Mouse (Mus musculus) hindbrain, embryonic 15.5 days (tissue): Measurements from ENCODE around the gene Gm28043. TPM values are rescaled to one million over a fixed set of nuclear protein-coding genes. Genes with fewer than 3 reads are reported as not detected.
A peak's percentile ranks its signal among the peaks of the same experiment; 100 is the strongest.

Source experiments
- ATAC-seq: fragments of 200-750 bp; cut with Nextera tagmentation; 2 replicates; pipeline ENCODE4 v1.8.0; 2017; ENCODE audit warnings: low read depth, moderate number of reproducible peaks, moderate TSS enrichment; ENCODE audit not compliant: low FRiP score
- H3K27ac ChIP-seq: fragments of 300-500 bp; sonication (generic); replicated peaks from 2 replicates; pipeline ENCODE4 v1.5.1; 2015; ENCODE audit warnings: mild to moderate bottlenecking, inconsistent platforms
- H3K27me3 ChIP-seq: fragments of 300-500 bp; sonication (generic); 2 replicates; pipeline ENCODE4 v1.6.1; 2015; ENCODE audit warnings: control low read depth, inconsistent platforms
- H3K36me3 ChIP-seq: fragments of 300-500 bp; sonication (generic); 2 replicates; pipeline ENCODE4 v1.6.1; 2015; ENCODE audit warnings: control low read depth, inconsistent platforms
- H3K4me1 ChIP-seq: fragments of 300-500 bp; sonication (generic); replicated peaks from 2 replicates; pipeline ENCODE4 v1.6.1; 2015; ENCODE audit warnings: control low read depth, inconsistent platforms
- H3K4me2 ChIP-seq: fragments of 300-500 bp; sonication (generic); 2 replicates; pipeline ENCODE4 v1.6.1; 2015; ENCODE audit warnings: moderate library complexity, mild to moderate bottlenecking, inconsistent platforms
- H3K4me3 ChIP-seq: fragments of 300-500 bp; sonication (generic); 2 replicates; pipeline ENCODE4 v1.5.1; 2015; ENCODE audit warnings: mild to moderate bottlenecking, inconsistent platforms
- H3K9ac ChIP-seq: fragments of 300-500 bp; sonication (generic); 2 replicates; pipeline ENCODE4 v1.6.1; 2015; ENCODE audit warnings: inconsistent platforms
- H3K9me3 ChIP-seq: fragments of 300-500 bp; sonication (generic); 2 replicates; pipeline ENCODE4 v1.6.1; 2016; ENCODE audit warnings: control low read depth, inconsistent platforms
- WGBS: fragments of 180-500 bp; shearing (Covaris S2); methylation state at CpG from one replicate; pipeline ENCODE4 v1.1.7; 2015; 5-methylcytosine and 5-hydroxymethylcytosine counted together
- polyA plus RNA-seq: library from polyadenylated mRNA; unstranded; fragments of >200 nt; fragmentation: Nextera tagmentation; extraction: Ambion mirVana; gene quantifications from 2 replicates; pipeline ENCODE4 v1.2.1, GENCODE M21; 2015

Gene Gm28043
- polyA plus RNA-seq, 1 experiment from 2014 or later = 3.3 TPM

GRCm38 (mm10) chr17:29719628-29720575 is 105.2 kb downstream of the Gm28043 start:
- 67% methylated on average over 13 of the region's 13 CpGs for WGBS
- H3K4me3 ChIP-seq = no peak overlapping the region
- no peaks in the 10 kb centered on the region for H3K27me3 ChIP-seq
- no peaks in the 10 kb centered on the region for H3K36me3 ChIP-seq
- no peak overlapping the region for H3K4me2 ChIP-seq
- peaks cover 12% of the 10 kb centered on the region for H3K4me1 ChIP-seq
- H3K27ac ChIP-seq = no peak overlapping the region; the same call in 1 of the 2 replicates
- ATAC-seq = no peak
- no peaks in the 10 kb centered on the region for H3K9me3 ChIP-seq
- no peak overlapping the region for H3K9ac ChIP-seq

- no peak for ATAC-seq
- Histone ChIP-seq H3K4me2 (no peak overlapping the region), H3K27ac (no peak overlapping the region), H3K9ac (no peak overlapping the region), H3K36me3 (no peaks in the 10 kb centered on the region), H3K4me1 (peaks cover 11% of the 10 kb centered on the region), H3K9me3 (no peaks in the 10 kb centered on the region), H3K27me3 (no peaks in the 10 kb centered on the region), H3K4me3 (no peak overlapping the region)
- 71% methylated on average over 11 of the region's 11 CpGs for WGBS
Measured at GRCm38 (mm10) chr17:29720755-29721365, 106.2 kb downstream of the Gm28043 start.

- Histone ChIP-seq H3K4me3 (no peak overlapping the region), H3K4me1 (no peaks in the 10 kb centered on the region), H3K36me3 (no peaks in the 10 kb centered on the region), H3K9me3 (no peaks in the 10 kb centered on the region), H3K27me3 (no peaks in the 10 kb centered on the region), H3K4me2 (no peak overlapping the region), H3K27ac (peak overlapping the region; percentile 0; the same call in 1 of the 2 replicates), H3K9ac (no peak overlapping the region)
- ATAC-seq = peak; percentile 77
- 55% methylated on average over 6 of the region's 6 CpGs for WGBS
Measured at GRCm38 (mm10) chr17:29724610-29725009, 109.9 kb downstream of the Gm28043 start.

- H3K27me3 ChIP-seq = no peaks in the 10 kb centered on the region
Measured at GRCm38 (mm10) chr17:29725027-29725620, 110.4 kb downstream of the Gm28043 start.

GRCm38 (mm10) chr17:29728082-29728481 is 113.4 kb downstream of the Gm28043 start:
- H3K4me1 ChIP-seq = peaks cover 26% of the 10 kb centered on the region
- ATAC-seq = no peak
- no peaks in the 10 kb centered on the region for H3K36me3 ChIP-seq
- H3K27ac ChIP-seq = no peak overlapping the region
- H3K9me3 ChIP-seq = no peaks in the 10 kb centered on the region
- H3K9ac ChIP-seq = no peak overlapping the region
- H3K27me3 ChIP-seq = no peaks in the 10 kb centered on the region
- H3K4me3 ChIP-seq = no peak overlapping the region
- no peak overlapping the region for H3K4me2 ChIP-seq
- WGBS = 59% methylated on average over 8 of the region's 8 CpGs

More at GRCm38 (mm10) chr17:29725027-29725620, 110.4 kb downstream of the Gm28043 start:
- WGBS = 64% methylated on average over 6 of the region's 6 CpGs
- no peak overlapping the region for H3K4me2 ChIP-seq
- H3K4me3 ChIP-seq = no peak overlapping the region
- H3K9me3 ChIP-seq = no peaks in the 10 kb centered on the region
- H3K36me3 ChIP-seq = no peaks in the 10 kb centered on the region
- peaks cover 2% of the 10 kb centered on the region for H3K4me1 ChIP-seq
- H3K27ac ChIP-seq = peak overlapping the region; percentile 0; the same call in 1 of the 2 replicates
- no peak for ATAC-seq
- H3K9ac ChIP-seq = no peak overlapping the region

GRCm38 (mm10) chr17:29730510-29731265 is 116.0 kb downstream of the Gm28043 start:
- Histone ChIP-seq H3K27me3 (no peaks in the 10 kb centered on the region), H3K4me3 (no peak overlapping the region), H3K27ac (peak overlapping the region; percentile 62), H3K36me3 (no peaks in the 10 kb centered on the region), H3K4me1 (peaks cover 27% of the 10 kb centered on the region), H3K9ac (no peak overlapping the region), H3K9me3 (no peaks in the 10 kb centered on the region), H3K4me2 (0 out of 2 replicates have a peak overlapping the region, but pooled peaks have one; percentile 0)
- peak; percentile 67 for ATAC-seq
- WGBS = 22% methylated on average over 13 of the region's 13 CpGs

- peak; percentile 20; the same call in 1 of the 2 replicates for ATAC-seq
- WGBS = 26% methylated on average over 12 of the region's 12 CpGs
- no peak overlapping the region for H3K9ac ChIP-seq
Measured at GRCm38 (mm10) chr17:29731266-29731952, 116.7 kb downstream of the Gm28043 start.

GRCm38 (mm10) chr17:29731953-29732325 is 117.3 kb downstream of the Gm28043 start:
- H3K9ac ChIP-seq = no peak overlapping the region
- H3K36me3 ChIP-seq = no peaks in the 10 kb centered on the region
- H3K27me3 ChIP-seq = no peaks in the 10 kb centered on the region
- H3K4me2 ChIP-seq = no peak overlapping the region
- peak overlapping the region; percentile 62 for H3K27ac ChIP-seq
- H3K9me3 ChIP-seq = no peaks in the 10 kb centered on the region
- no peak for ATAC-seq
- peaks cover 39% of the 10 kb centered on the region for H3K4me1 ChIP-seq
- WGBS = 33% methylated on average over 6 of the region's 6 CpGs
- no peak overlapping the region for H3K4me3 ChIP-seq

More at GRCm38 (mm10) chr17:29731266-29731952, 116.7 kb downstream of the Gm28043 start:
- Histone ChIP-seq H3K4me2 (no peak overlapping the region), H3K36me3 (no peaks in the 10 kb centered on the region), H3K4me1 (peaks cover 34% of the 10 kb centered on the region), H3K4me3 (no peak overlapping the region), H3K27ac (peak overlapping the region; percentile 62), H3K27me3 (no peaks in the 10 kb centered on the region), H3K9me3 (no peaks in the 10 kb centered on the region)

- Histone ChIP-seq H3K4me1 (peaks cover 40% of the 10 kb centered on the region), H3K4me3 (no peak overlapping the region), H3K27ac (no peak overlapping the region; the same call in 1 of the 2 replicates), H3K4me2 (no peak overlapping the region), H3K36me3 (no peaks in the 10 kb centered on the region), H3K9me3 (no peaks in the 10 kb centered on the region), H3K27me3 (no peaks in the 10 kb centered on the region), H3K9ac (no peak overlapping the region)
- ATAC-seq = no peak
- 83% methylated on average over 2 of the region's 2 CpGs for WGBS
Measured at GRCm38 (mm10) chr17:29732522-29732921, 117.8 kb downstream of the Gm28043 start.

GRCm38 (mm10) chr17:29736448-29737014 is 121.9 kb downstream of the Gm28043 start:
- H3K9ac ChIP-seq = no peak overlapping the region
- WGBS = 29% methylated on average over 15 of the region's 15 CpGs
- no peaks in the 10 kb centered on the region for H3K36me3 ChIP-seq
- H3K9me3 ChIP-seq = no peaks in the 10 kb centered on the region
- H3K4me1 ChIP-seq = peaks cover 38% of the 10 kb centered on the region
- no peaks in the 10 kb centered on the region for H3K27me3 ChIP-seq
- no peak overlapping the region for H3K4me3 ChIP-seq
- no peak overlapping the region for H3K4me2 ChIP-seq
- H3K27ac ChIP-seq = peak overlapping the region; percentile 23
- ATAC-seq = no peak
